Mouse (Mus musculus): Measurements from ENCODE around the gene Homer1.

The Homer1 gene

GRCm38 (mm10) chr13:93340555-93341278, 41.3 kb downstream of the Homer1 start:
- DNase-seq (ENCODE audit: low spot score), result peak; percentile 21

GRCm38 (mm10) chr13:93342641-93343040, 43.2 kb downstream of the Homer1 start:
- no peak for DNase-seq (ENCODE audit: low spot score)

GRCm38 (mm10) chr13:93344395-93344794, 45.0 kb downstream of the Homer1 start:
- no peak for DNase-seq (ENCODE audit: low spot score)

DNA sequence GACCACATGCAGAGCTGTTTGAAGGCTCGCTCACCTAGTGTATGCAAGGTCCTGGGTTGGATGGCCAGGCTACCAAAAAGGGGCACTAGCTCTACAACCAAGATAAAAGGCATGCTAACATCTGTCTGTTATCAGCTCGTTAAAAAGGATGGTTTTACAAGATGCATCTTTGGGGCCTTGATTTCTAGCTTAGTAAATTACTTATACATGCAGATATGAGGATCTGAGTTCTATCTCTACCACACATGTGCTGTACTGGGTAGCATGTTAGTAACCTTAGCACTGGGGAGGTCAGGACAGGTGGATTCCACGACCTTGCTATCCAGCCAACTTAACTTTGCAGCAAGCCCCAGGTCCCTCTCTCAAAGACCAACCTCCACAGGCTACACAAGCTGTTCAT, 46.4 kb downstream of the Homer1 start:
- DNase-seq (ENCODE audit: low spot score), result no peak

DNA sequence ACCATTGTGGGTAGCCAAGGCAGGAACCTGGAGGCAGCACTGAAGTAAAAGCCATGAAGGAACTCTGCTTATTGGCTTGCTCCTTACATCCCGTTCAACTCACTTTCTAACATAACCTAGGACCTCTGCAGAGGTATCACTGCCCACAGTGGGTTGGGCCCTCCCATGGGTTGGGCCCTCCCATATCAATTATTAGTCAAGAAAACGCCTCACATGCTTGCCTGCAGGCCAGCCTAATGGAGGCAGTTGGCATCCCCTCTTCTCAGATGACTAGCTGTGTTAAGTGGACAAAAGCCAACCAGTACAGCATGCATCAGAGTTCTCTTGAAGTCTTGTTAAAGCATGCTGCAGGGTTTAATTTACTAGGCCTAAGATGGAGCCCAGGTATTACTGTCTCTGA, 52.6 kb downstream of the Homer1 start:
- DNase-seq (ENCODE audit: low spot score), result peak; percentile 20

DNA sequence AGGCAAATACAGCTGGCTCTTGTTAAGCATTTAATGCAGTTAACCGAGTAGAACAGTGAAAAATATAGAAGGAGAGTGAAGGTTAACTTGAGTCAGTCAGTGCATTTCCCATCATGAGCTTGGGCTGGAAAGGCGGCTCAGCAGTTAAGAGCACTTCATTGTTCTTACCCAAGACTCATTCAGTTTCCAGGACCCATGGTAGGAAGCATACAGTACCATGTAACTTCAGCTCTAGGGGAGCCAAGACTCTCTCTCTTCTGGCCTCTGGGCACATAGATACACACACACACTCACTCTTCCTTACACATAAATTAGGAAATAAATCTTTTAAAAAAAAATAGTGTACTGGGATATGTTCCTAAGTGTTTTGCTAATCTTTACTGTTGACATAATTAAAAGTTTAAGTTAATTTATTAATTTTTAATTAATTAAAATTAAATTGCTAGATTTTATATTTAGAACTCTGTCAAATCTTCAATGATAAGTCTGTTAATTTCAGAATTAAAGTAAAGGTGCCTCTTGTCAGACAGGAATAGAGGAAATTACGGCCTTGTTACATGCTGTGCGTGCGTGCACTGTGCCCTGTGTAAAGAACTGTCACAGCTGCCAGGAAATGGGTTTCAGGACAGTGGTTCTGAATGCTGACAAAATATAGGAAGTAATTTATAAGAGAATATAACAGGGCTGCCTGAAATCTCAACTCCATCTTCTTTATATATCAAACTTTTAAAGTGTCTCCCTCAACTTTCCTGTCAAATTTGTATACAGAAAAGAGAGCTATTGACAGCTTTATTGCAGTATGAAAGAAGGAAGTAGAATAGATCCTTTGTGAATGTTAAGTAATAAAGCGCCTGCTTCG, 55.2 kb downstream of the Homer1 start:
- no peak for DNase-seq (ENCODE audit: low spot score)

GRCm38 (mm10) chr13:93355279-93355587, 55.8 kb downstream of the Homer1 start:
- DNase-seq (ENCODE audit: low spot score), result no peak

- DNase-seq (ENCODE audit: low spot score), result no peak
Observed at GRCm38 (mm10) chr13:93358522-93358921, 59.1 kb downstream of the Homer1 start.

- DNase-seq (ENCODE audit: low spot score), result no peak
Observed at GRCm38 (mm10) chr13:93367555-93367954, 68.1 kb downstream of the Homer1 start.

DNA sequence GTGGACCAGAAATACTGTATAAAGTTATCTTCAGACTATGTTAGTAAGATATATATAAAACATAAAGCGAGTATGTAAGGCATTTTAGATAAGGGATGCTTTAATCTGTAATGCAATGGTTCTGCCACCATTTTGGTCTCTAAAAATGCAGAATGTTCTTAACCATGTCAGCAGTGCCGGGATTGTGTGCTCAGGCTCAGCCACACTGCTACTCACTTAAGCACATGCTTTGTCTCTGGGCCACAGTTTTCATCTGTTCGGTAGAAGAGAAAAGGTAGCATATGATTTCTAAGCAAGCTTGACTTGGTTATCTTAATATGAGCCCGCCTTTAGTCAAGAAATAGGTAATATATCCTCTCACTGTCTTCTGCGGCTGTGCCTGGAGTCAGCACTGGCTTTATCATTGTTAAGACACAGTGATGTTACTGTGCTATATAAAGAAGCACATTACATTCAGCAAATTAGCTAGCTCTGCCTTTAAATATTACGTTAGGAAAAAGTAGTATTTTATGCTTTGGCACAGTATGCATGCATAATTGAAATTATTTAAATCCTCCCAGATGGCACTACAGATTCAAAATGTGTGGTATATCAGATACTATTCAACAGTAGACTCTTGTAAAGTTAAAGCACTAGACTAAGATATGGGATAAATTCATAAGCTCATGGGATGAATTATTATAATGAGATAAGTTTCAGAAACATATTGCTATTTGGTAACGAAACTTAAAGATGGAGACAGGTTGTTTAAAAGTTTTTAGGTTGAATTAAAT, 69.6 kb downstream of the Homer1 start:
- DNase-seq (ENCODE audit: low spot score), result no peak

- DNase-seq (ENCODE audit: low spot score), result no peak
Observed at GRCm38 (mm10) chr13:93374457-93374856, 75.0 kb downstream of the Homer1 start.

DNA sequence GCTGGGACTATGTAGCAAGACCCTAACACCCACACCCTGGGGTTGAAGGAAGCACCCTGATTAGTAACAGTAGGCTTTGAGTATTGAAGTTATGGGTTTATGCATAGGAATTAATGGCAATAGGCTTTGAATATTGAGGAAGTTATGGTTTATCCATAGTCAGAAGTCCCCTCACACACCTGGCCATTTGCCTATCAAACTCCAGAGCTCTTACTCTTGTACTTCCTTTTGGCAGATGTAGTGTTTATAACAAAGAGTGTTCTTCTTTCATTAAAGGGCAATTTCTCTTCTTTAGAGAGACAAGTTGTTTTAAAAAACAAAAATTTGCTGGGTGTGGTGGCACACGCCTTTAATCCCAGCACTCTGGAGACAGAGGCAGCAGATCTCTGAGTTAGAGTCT, 79.1 kb downstream of the Homer1 start:
- no peak for DNase-seq (ENCODE audit: low spot score)

- no peak for DNase-seq (ENCODE audit: low spot score)
Observed at GRCm38 (mm10) chr13:93380399-93381063, 81.1 kb downstream of the Homer1 start.

DNA sequence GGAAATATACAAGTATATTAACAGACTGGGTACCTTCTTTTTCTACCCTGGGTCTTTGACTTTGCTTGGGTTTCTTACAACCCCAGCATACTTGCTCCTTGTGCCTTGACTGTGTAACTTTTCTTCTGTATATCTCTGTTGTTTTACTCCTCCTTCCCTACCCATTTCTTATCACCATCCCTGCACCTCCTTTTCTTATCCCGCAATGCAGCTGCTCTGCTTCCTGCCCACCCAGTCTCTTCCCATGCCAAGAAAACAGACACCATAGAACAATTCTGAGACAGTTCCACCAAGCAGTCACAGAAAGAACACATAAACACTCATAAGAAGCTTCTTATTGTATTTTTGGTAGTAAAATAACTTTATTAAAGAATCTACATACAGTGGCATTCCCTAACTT, 81.9 kb downstream of the Homer1 start:
- no peak for DNase-seq (ENCODE audit: low spot score)

GRCm38 (mm10) chr13:93383092-93383491, 83.7 kb downstream of the Homer1 start:
- DNase-seq (ENCODE audit: low spot score), result no peak

DNA sequence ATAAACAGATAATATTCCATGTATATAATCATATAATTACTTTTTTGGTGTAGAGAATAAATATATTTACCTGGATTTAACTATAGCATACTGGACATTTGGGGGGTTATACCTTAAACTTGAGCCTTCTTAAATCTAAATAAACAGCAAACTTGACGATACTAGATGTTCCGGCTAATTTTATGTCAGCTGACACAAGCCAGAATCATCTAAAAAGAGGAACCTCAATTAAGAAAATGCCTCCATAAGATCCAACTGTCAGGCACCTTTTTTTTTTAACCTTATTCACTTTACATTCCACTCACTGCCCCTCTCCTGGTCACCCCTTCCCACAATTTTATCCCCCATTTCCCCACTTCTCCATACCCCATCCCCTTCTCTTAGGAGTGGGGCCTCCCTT, 84.2 kb downstream of the Homer1 start:
- no peak for DNase-seq (ENCODE audit: low spot score)

- DNase-seq (ENCODE audit: low spot score), result no peak
Observed at GRCm38 (mm10) chr13:93384481-93384880, 85.0 kb downstream of the Homer1 start.

DNA sequence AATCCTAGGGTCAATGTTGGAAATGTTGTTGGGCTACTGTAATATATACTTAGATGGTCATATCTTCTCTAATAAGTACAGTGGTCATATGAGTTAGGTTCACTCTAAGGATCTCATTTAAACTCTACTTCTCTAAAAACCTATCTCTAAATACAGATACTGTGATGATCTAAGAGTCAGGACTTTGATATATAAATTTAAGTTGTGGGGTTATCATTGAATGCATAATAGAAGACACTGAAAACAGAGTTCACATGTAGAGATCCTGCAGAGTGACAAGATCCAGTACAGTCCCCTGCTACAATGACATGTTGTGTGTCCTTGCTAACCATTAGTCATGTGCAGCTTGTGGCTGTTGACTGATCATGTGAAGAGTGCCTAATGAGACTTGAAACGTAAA, 85.7 kb downstream of the Homer1 start:
- no peak for DNase-seq (ENCODE audit: low spot score)

DNA sequence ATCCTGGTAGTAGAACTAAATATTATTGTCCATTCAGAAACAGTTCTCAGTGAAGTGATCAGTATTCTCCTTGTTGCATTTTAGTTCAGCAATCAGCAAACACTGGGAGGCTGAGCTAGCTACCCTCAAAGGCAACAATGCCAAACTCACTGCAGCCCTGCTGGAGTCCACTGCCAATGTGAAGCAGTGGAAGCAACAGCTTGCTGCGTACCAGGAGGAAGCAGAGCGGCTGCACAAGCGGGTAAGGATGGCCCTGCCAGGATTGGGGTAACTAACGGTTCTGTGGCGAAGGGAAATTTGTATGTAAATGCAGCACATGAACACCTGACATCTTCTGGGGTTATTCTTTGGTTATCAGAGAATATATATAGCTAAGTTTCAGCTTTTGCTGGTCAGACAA, 88.0 kb downstream of the Homer1 start:
- DNase-seq (ENCODE audit: low spot score), result no peak

- no peak for DNase-seq (ENCODE audit: low spot score)
Observed at GRCm38 (mm10) chr13:93388594-93389241, 89.3 kb downstream of the Homer1 start.

DNA sequence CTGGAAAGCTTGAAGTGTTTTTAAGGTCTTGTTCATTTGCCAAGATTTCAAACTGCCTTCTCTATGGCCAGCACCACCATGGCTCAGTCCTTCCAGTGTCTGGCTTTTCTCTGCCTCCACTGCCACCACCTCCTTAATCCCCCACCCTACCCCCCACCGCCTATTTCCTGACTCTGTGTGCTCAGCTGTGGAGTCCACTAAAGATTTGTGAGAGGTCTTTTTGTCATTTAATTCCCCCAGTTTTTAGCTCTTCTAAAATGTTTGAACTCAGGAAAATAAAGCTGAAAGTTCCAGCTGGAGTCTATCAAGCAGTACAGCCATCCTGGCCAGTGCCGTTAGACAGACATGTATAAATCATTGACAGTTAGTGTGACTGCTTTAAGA, 89.8 kb downstream of the Homer1 start:
- DNase-seq (ENCODE audit: low spot score), result peak; percentile 12

GRCm38 (mm10) chr13:93399710-93400216, 100.3 kb downstream of the Homer1 start:
- no peak for DNase-seq (ENCODE audit: low spot score)

Data from adipocyte (in vitro differentiated cells).